Mouse (Mus musculus): ENCODE data around the gene Srprb. TPM values are rescaled to one million over a fixed set of nuclear protein-coding genes. Genes with fewer than 3 reads are reported as not detected.

The Srprb gene
- 10 to 100 TPM; 15.3 to 17.0 TPM for total RNA-seq (2021)
- long read RNA-seq, experiment 1, transcript Srprb-201 (7 exons, 3,064 nt) = major isoform, 25 of 28 reads
- long read RNA-seq, experiment 1, partial matches to known transcripts = 0 of 28 reads
- long read RNA-seq, experiment 1, other reads (novel, unspliced or antisense) = 3 of 28 reads
- long read RNA-seq, experiment 2, transcript Srprb-201 (7 exons, 3,064 nt) = major isoform, 20 of 24 reads
- long read RNA-seq, experiment 2, partial matches to known transcripts = 0 of 24 reads
- long read RNA-seq, experiment 2, other reads (novel, unspliced or antisense) = 4 of 24 reads

DNA sequence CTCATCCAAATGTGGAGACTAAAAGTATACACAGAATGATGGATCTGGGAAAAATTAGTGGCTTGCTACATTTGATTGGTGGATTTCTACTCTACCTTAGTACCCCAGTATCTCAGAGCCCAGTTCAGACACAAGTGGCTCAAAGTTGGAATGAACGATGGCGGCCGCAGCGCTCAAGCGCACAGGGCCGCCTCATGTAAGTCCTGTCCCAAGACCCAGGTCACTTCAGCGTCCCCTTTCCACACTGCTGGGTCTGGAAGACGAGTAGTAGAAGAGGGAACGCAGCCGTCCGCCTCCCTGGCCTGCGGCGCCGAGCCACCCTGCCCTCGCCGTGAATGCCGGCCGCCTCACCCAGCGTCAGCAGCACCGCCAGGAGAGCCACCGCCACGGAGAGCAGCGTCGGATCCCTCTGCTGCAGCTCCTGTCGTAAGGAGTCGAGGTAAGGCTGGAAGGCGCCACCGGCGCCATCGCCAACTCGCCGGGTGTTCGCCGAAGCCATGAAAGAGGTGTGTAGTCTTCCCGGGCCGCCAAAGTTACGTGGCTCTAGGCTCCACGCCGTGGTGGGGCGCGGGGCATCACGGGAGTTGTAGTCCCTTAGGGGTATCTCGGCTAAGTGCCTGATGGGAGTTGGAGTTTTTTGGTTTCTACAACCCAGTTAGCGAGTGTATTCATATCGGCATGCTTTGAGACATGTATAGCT is at the start of gene Srprb:
Gene Srprb, minus strand, starts transcription at position 577 of the 700 bp plus-strand sequence.
- DNase-seq = peak; percentile 94

GRCm38 (mm10) chr9:103248618-103249017 is 46.7 kb upstream of the Srprb start:
- no peak for DNase-seq

DNA sequence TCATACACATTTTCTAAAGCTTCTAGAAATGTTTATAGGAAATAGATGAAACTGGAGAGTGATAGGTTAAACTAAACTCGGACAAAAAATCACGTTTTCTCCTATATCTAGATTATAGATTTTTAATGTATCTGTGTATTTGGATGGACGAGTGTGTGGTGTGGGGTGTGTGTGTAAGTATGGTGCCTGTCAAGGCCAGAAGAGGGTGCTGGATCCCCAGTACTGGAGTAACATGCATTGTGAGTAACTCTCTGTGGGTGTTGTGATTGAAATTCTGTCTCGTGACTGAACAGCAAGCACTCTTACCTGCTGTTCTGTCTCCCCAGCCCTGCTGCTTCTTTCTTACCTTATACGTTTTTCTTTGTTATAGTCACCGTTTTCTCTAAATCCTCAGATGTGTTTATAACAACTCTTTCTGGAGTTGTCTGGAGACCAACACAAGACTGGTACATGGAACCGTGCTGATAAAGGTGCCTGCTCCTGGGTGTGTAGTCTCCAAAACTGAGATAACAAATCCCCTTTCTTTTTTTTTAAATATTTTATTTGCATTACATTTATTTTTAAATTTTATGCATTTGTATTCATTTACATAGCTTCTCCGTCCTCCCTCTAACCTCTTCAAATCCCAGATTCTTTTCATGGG is 44.7 kb upstream of the Srprb start:
- no peak for DNase-seq

DNA sequence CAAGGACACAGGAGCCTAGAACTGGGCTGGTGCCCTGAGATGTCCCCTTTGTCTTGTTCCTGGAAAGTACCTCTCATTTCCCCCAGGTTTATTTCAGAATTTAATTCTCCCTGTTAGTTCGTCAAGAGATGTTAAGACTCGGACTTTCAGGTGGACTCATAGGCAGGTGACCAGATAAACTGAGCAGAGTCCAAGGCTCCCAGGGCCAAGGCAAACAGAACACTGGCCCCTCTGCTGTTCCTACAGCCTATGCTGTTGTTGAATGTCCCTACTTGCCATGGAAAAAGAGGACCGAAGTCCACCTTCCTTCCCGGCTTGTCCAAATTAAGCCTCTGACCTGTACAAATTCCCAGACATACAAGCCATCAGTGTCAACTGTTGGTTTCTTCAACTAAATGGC is 41.7 kb upstream of the Srprb start:
- DNase-seq = no peak

GRCm38 (mm10) chr9:103241206-103241605 is 39.3 kb upstream of the Srprb start:
- no peak for DNase-seq

DNA sequence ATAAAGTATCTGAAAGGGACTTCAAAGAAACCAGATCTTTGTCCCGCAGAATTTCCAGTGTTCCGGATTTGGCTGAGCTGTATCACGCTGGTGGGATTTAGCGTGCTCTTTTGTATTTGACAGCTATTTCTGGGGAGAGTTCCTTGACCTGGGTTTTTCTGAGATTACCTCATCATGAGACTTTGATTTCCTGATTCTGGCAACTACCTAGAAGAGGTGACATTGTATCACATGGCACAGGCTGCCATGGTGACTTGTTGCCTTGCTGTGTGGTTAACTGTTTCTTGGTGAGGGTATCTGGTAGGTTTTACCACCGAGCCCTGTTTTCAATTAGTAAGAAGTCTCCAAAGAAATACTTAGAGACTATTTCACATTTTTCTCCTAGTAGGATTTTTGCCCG is 37.5 kb upstream of the Srprb start:
- no peak for DNase-seq

GRCm38 (mm10) chr9:103234565-103235165 is 32.7 kb upstream of the Srprb start:
- no peak for DNase-seq

GRCm38 (mm10) chr9:103234059-103234458 is 32.1 kb upstream of the Srprb start:
- no peak for DNase-seq

- no peak for DNase-seq
These were observed 31.1 kb upstream of the Srprb start for GRCm38 (mm10) chr9:103233006-103233395.

DNA sequence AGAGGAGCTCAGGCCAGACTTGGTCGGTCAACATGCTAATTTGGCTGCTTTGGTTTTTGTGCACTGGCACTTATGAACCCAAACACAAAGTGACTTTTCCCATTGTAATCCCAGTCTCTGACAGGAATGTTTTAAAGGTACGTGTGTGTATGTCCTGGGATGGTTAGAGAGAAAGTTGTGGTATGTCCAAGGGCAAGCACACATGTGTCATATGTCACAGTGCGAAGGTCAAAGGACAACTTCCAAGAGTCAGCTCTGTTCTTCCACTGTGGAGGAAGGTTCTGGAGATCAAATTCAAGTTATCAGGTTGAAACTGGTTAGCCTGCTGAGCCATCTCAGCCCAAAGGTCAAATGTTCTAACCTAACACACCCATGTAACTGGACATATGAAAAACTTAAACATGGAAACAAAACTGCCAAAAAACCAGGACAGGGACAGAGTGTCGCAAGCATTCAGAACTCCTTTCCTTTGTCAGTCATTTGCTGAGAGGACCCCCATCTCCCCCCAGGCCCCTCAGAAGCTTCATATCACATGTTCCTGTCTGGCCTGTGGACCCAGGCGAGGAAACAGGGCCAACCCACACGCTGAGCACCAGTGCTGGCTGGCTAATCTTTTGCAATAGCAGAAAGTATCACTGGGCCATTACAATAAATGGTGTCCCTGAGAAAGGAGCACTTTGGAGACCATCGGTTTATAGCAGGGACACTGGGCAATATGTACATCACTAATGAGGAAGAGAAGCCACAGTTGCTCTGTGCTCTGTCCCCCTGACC is 30.5 kb upstream of the Srprb start:
- DNase-seq = no peak

GRCm38 (mm10) chr9:103230151-103230951 is 28.4 kb upstream of the Srprb start, which contains the start of the genes Gm20425 and Trf:
TSS of gene Gm20425 (minus strand) at chr9:103230307.
TSS of gene Trf (minus strand) at chr9:103230444.
- DNase-seq = peak; percentile 30

DNA sequence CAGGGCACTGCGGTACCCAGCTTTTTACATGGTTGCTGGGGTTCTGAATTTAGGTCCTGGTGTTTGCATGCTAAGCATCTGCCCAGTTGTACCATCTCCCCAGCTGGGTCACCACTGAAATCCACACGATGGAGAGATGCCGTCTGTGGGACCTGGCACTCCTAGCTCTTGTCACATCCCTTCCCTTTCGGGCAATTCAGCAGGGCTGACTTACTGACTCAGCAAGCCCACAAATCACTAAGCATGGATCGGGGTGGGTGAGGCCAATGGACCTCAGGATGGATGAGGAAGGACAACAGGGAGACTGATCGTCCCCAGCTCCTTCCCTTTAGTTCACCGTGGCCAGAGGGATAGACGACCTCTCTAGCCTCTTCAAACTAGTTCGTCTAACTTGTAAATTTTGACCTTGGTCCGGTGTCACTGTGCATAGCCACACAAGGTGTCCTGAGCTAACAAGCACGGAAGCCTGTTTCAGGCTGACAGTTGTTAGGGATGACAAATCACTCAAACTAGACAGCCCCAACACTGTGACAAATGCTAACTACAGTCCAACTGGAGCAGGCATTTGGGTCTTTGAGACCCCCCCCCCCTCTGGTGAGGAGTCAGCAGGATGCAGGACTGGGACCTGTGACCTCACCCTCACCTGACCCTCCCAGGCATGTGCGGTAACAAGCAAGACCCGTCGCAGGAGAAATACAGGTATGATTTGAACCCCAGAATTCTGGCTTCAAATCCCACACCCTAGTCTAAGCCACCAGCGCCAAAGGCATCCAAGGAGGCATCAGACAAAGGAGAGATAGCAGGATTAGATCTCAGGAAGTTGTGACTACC is 27.3 kb upstream of the Srprb start:
- DNase-seq = no peak

DNA sequence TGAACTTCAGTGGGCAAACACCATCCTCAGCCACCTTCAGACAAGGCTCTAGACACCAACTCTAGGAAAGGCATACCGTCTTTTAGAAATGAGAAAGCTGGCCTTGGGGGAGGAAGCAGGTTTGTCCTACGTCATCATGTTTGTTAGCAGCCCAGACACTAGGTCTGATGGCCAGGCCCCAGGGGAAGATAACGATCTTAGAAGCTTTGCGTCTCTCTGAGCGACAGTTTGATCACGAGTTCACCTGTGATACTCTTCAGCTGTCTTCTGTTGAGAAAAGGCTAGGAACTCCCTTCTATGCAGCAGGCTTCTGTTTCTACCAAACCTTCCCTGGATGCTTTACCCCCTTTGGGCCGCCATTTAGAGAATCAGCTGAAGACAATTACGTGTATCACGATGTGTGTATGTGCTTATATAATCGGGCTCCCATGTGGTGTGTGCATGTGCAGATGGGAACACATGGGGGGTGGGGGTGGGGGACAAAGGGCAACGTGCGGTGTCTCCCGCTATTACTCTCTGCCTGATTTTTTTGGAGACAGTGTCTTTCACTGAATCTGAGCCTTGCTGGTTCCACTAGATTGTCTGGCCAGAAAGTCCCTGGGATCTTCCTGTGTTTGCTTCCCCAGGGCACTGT is 26.6 kb upstream of the Srprb start:
- DNase-seq = no peak

DNA sequence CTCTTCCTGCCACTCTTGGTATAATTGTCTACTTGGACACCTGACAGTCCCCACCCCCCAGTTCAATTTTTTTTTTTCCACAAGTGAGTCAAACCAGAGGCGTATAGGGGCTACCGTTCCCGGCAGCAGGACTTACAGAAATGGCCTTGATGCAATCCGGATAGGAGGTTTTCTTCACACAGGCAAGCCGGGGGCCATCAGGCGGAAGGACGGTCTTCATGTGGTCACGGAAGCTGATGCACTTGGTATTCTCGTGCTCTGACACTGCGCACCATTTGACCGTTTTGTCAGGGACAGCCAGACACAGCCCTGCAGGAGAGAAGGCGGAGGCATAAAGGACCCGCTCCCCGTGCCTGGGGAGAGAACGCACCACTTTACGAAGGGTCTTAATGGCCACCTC is 25.8 kb upstream of the Srprb start:
- DNase-seq = no peak

- DNase-seq = peak; percentile 53
These were observed 24.9 kb upstream of the Srprb start for GRCm38 (mm10) chr9:103226806-103227205.

- DNase-seq = no peak
These were observed 23.5 kb upstream of the Srprb start for GRCm38 (mm10) chr9:103225464-103225863.

DNA sequence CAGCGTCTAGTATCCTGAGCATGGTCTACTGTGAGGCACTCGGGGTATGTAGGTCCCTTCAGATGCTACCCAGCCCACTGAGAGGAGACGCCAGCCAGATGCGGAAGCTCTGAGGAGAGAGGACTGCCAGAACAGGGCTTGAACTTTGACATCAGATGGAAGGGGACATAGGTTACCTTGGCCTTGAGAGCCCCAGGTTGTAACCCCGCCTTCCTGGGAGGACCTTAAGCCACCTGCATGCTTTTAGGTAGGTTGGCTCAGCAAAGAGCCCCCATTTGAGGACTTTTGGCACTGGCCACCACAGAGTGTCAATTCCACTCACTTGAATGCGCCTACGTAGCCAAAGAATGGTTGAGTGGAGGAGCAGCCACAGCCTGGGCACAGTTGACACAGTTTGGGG is 22.8 kb upstream of the Srprb start:
- no peak for DNase-seq

- DNase-seq = no peak
These were observed 12.3 kb upstream of the Srprb start for GRCm38 (mm10) chr9:103214281-103214680.

DNA sequence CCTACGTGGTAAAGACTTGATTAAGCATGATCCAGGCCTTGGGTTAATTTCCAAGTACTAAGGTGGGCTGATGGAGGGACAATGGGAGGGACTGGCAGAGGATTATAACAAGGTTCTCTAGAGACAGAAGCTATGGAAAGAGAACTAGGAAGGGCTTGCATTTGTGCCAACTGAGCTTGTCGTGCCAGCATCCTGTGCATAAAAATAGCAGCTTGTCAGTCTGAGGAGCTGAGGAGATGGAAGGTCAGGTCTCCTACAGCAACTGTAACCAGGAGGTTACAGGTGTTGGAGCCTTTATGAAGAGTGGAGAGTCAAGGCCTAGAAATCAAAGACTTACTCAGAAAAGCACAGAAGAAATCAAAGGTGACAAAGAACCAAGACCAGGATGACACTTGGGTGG is 11.7 kb upstream of the Srprb start:
- no peak for DNase-seq
